In the genomic region with DNA sequence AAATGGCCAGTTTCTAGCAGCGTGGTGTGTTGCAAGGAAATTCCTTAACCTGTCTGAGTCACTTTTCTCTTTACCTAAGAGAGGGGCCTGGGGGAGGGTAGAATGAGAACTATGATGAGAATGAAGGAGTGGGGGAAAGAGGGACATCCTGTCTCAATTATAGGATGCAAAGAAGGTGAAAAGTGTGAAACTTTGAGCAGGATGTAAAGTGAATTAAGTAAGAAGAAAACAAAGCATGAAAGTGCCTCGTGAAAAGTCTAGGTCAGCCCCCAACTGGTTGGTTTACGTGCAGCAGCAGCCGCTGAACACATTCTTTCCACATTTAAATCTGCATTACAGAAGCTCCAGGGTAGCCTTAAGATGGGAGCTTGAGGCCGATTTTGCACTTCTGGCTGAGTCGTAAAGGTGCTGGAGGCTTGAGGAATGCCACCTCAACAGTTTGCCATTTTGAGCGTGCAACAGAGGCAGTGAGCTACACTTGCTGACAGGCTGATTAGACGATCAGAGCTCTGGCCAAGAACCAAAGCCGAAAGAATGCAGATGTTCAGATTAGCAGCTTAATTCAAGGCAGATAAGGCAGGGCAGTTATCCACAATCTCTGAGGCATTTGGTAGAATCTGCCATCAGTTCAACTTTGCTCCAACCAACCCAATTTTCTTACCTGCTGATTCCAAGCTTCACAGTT, we compare ENCODE assay signal across 9 mouse cellular contexts. TPM values are rescaled to one million over a fixed set of nuclear protein-coding genes. Genes with fewer than 3 reads are reported as not detected.
DNase-seq lines count a peak whose midpoint lies in the region; ATAC-seq and TF ChIP-seq lines count a peak whose summit lies in the region.
"Had no signal": no experiment of that assay in that cellular context is flagged by ENCODE, and none has a peak within 500 bp of the region (broad histone marks: within the 10 kb centered on the region; RNA-seq: fewer than 3 reads in every experiment).

No protein-coding gene starts in this region.

- DNase-seq in kidney, adult 2 months, result no peak
- peak; percentile 12 for DNase-seq in neural tube, embryonic 10.5 days (ENCODE audit: extremely low spot score, low spot score)
- no peak for DNase-seq in cerebellum, adult 2 months
- DNase-seq in spleen, postnatal 4 days (ENCODE audit: low spot score in 2 of 2), result no peak
- DNase-seq in natural killer cell, adult 2 months (ENCODE audit: low spot score in 2 of 2), result no peak

- H3K9me3 ChIP-seq in kidney, embryonic 15.5 days (replicated peaks), result no peaks in the 10 kb centered on the region
- H3K9me3 ChIP-seq in intestine, embryonic 15.5 days, result no peaks in the 10 kb centered on the region

- H3K4me2 ChIP-seq in kidney, embryonic 15.5 days, result peak overlapping the region; percentile 46
- H3K4me2 ChIP-seq in intestine, embryonic 15.5 days (replicated peaks), result peak overlapping the region; percentile 43

- H3K27ac ChIP-seq in kidney, embryonic 15.5 days, result peak overlapping the region; percentile 56; the same call in 1 of the 2 replicates
- H3K27ac ChIP-seq in kidney, adult 2 months (ENCODE audit: insufficient read depth, low read depth, low read length), result no peak overlapping the region
- peak overlapping the region; percentile 97 for H3K27ac ChIP-seq in bone marrow macrophage, adult 2 months (ENCODE audit: insufficient read depth, low read depth, low read length)
- H3K27ac ChIP-seq in intestine, embryonic 15.5 days, result no peak overlapping the region
- no peak overlapping the region for H3K27ac ChIP-seq in cerebellum, adult 2 months (ENCODE audit: insufficient read depth, low read length)

- no peak for TF ChIP-seq CTCF in kidney, adult 2 months (conservative IDR thresholded peaks at IDR 0.05; ENCODE audit: insufficient read depth, insufficient read length, low read depth, low read length)
- no peak for TF ChIP-seq CTCF in bone marrow macrophage, adult 2 months (IDR thresholded peaks at IDR 0.05; ENCODE audit: low read depth, low read length)
- no peak for TF ChIP-seq CTCF in cerebellum, adult 2 months (IDR thresholded peaks at IDR 0.05; ENCODE audit: borderline replicate concordance, insufficient read depth, low read depth, low read length)

- no peak overlapping the region for H3K9ac ChIP-seq in kidney, embryonic 15.5 days
- H3K9ac ChIP-seq in intestine, embryonic 15.5 days, result no peak overlapping the region

- peak overlapping the region; percentile 25 for H3K4me3 ChIP-seq in kidney, embryonic 15.5 days (replicated peaks)
- H3K4me3 ChIP-seq in kidney, adult 2 months (ENCODE audit: insufficient read depth, low read depth, low read length), result no peak overlapping the region
- peak overlapping the region; percentile 86 for H3K4me3 ChIP-seq in bone marrow macrophage, adult 2 months (ENCODE audit: insufficient read depth, low read length)
- H3K4me3 ChIP-seq in intestine, embryonic 15.5 days (replicated peaks), result no peak overlapping the region
- H3K4me3 ChIP-seq in cerebellum, adult 2 months (replicated peaks; ENCODE audit: insufficient read depth, low read depth, low read length), result no peak overlapping the region
- H3K4me3 ChIP-seq: myocyte had no signal

- H3K4me1 ChIP-seq in kidney, embryonic 15.5 days, result no peaks in the 10 kb centered on the region
- no peaks in the 10 kb centered on the region for H3K4me1 ChIP-seq in kidney, adult 2 months (ENCODE audit: control insufficient read depth, insufficient read depth, low read length)
- H3K4me1 ChIP-seq in bone marrow macrophage, adult 2 months (ENCODE audit: control insufficient read depth, insufficient read depth, low read length), result no peaks in the 10 kb centered on the region
- no peaks in the 10 kb centered on the region for H3K4me1 ChIP-seq in intestine, embryonic 15.5 days (replicated peaks)
- H3K4me1 ChIP-seq in cerebellum, adult 2 months (ENCODE audit: control insufficient read depth, insufficient read depth, low read length), result no peaks in the 10 kb centered on the region

- no peaks in the 10 kb centered on the region for H3K36me3 ChIP-seq in kidney, embryonic 15.5 days
- no peaks in the 10 kb centered on the region for H3K36me3 ChIP-seq in kidney, adult 2 months (ENCODE audit: control insufficient read depth, insufficient read depth, low read length)
- no peaks in the 10 kb centered on the region for H3K36me3 ChIP-seq in intestine, embryonic 15.5 days

- no peak for TF ChIP-seq POLR2A in kidney, adult 2 months (IDR thresholded peaks at IDR 0.05; ENCODE audit: low read depth, low read length)
- TF ChIP-seq POLR2A in bone marrow macrophage, adult 2 months (IDR thresholded peaks at IDR 0.05; ENCODE audit: borderline replicate concordance, low read depth, low read length), result no peak
- no peak for TF ChIP-seq POLR2A in cerebellum, adult 2 months (IDR thresholded peaks at IDR 0.05; ENCODE audit: borderline replicate concordance, insufficient read depth, low read length)

- peaks cover 17% of the 10 kb centered on the region; the same call in 1 of the 2 replicates for H3K27me3 ChIP-seq in kidney, embryonic 15.5 days
- no peaks in the 10 kb centered on the region for H3K27me3 ChIP-seq in kidney, adult 2 months (replicated peaks; ENCODE audit: control insufficient read depth, insufficient read depth, low read length)
- no peaks in the 10 kb centered on the region for H3K27me3 ChIP-seq in intestine, embryonic 15.5 days (replicated peaks)
- no peaks in the 10 kb centered on the region for H3K27me3 ChIP-seq in cerebellum, adult 2 months (ENCODE audit: control insufficient read depth, insufficient read depth, low read length)

- ATAC-seq in kidney, embryonic 15.5 days (replicated peaks; ENCODE audit: low FRiP score), result no peak; the same call in 1 of the 2 replicates
- no peak for ATAC-seq in intestine, embryonic 15.5 days

- 23% methylated on average over 9 of the region's 9 CpGs for WGBS in kidney, embryonic 15.5 days
- 12% methylated on average over 9 of the region's 9 CpGs for WGBS in kidney, adult 2 months
- WGBS in intestine, embryonic 15.5 days, result 17% methylated on average over 9 of the region's 9 CpGs
- 11% methylated on average over 9 of the region's 9 CpGs for WGBS in cerebellum, adult 2 months

RNA-seq across cellular contexts. Expression of gene Cysltr1, which starts 0.8 kb away (rescaled TPM):
- polyA plus RNA-seq in kidney, embryonic 15.5 days (2015; fragmentation: Nextera tagmentation; extraction: Ambion mirVana), result 3.2 TPM in 2 replicates
- polyA plus RNA-seq in kidney, adult 2 months (2012; rRNA removed), result 0.30 and 0.50 TPM in 2 replicates
- polyA plus RNA-seq in bone marrow macrophage, adult 2 months (2012; ENCODE audit: insufficient read depth, insufficient read length, missing spikeins), result 50.8 and 51.5 TPM in 2 replicates
- 2.6 and 3.3 TPM in 2 replicates for polyA plus RNA-seq in intestine, embryonic 15.5 days (2015; fragmentation: Nextera tagmentation; extraction: Ambion mirVana)
- 0.33 and 0.39 TPM in 2 replicates for polyA plus RNA-seq in cerebellum, adult 2 months (2012; rRNA removed)
- polyA plus RNA-seq: myocyte had no signal

RNA-seq across cellular contexts. Expression of gene Gm5127, which starts 19.7 kb away (rescaled TPM):
- 0.57 and 0.73 TPM in 2 replicates for polyA plus RNA-seq in kidney, embryonic 15.5 days (2015; fragmentation: Nextera tagmentation; extraction: Ambion mirVana)
- polyA plus RNA-seq in kidney, adult 2 months (2012; rRNA removed), result 0.06 TPM in 1 of 2 replicates, not detected in the other
- polyA plus RNA-seq in bone marrow macrophage, adult 2 months (2012; ENCODE audit: insufficient read depth, insufficient read length, missing spikeins), result 0.91 and 0.99 TPM in 2 replicates
- polyA plus RNA-seq in intestine, embryonic 15.5 days (2015; fragmentation: Nextera tagmentation; extraction: Ambion mirVana), result 0.08 and 0.09 TPM in 2 replicates
- 0.25 and 0.30 TPM in 2 replicates for polyA plus RNA-seq in cerebellum, adult 2 months (2012; rRNA removed)
- polyA plus RNA-seq: myocyte had no signal

Comparison
In these comparisons a context has a peak if more than half of its experiments do, and no peak if none do; other contexts are left out.
1. H3K27ac ChIP-seq: peak in kidney, embryonic 15.5 days (single experiment) and bone marrow macrophage, adult 2 months (single experiment); none in kidney, adult 2 months (single experiment), intestine, embryonic 15.5 days (single experiment) and cerebellum, adult 2 months (single experiment).
2. H3K4me3 ChIP-seq: peak in kidney, embryonic 15.5 days (single experiment) and bone marrow macrophage, adult 2 months (single experiment); none in kidney, adult 2 months (single experiment), intestine, embryonic 15.5 days (single experiment) and cerebellum, adult 2 months (single experiment).
3. RNA of gene Cysltr1, which starts 0.8 kb away (polyA plus RNA-seq): 50.8 to 51.5 TPM in bone marrow macrophage, adult 2 months; 2.6 to 3.3 TPM in intestine, embryonic 15.5 days, 3.2 TPM in kidney, embryonic 15.5 days, 0.33 to 0.39 TPM in cerebellum, adult 2 months and 0.30 to 0.50 TPM in kidney, adult 2 months; every median in the first group is over 10 times any median in the second.